Mouse (Mus musculus) ovary, postnatal 10 days (tissue): ENCODE measurements around the gene Gja10.

Experiments used
- DNase-seq: peaks from one replicate; pipeline ENCODE4 v3.0.0; 2022; ENCODE audit warnings: low spot score

Gene Gja10

DNA sequence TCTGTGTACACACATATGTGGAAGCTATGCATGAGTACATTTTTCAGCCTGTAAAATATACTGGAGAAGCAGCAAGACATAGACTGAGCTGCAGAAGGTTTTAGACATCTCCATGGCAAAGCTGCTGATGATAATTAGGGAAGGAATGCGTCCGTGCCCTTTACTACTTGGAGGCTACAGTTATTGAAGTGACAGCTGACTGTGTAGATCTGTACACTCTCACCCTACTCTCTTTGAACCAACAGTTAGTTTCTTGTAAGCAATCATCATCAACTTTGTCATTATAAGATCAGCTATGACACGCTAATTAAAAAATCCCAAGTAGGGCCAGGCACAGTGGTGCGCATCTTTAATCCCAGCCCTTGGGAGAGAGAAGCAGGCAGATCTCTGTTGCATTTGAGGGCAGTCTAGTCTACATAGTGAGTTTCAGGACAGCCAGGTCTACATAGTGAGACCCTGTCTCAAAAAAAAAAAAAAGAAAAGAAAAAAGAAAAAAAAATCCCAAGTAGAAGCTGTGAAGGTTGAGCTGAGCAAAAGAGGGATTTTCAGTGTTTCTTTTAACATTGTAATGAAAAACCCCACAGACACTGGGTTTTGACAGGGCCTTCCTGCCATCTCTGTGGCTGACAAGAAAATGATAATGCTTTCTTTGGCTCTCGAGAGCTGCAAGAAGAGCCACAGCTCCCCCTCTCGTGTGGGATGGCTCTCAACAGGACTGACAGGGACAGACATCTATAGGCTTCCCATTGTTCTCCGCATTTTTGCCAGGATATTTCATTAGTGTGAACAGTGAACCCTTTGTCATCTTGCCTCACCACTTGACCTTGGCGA is 41.6 kb downstream of the Gja10 start:
- no peak for DNase-seq

DNA sequence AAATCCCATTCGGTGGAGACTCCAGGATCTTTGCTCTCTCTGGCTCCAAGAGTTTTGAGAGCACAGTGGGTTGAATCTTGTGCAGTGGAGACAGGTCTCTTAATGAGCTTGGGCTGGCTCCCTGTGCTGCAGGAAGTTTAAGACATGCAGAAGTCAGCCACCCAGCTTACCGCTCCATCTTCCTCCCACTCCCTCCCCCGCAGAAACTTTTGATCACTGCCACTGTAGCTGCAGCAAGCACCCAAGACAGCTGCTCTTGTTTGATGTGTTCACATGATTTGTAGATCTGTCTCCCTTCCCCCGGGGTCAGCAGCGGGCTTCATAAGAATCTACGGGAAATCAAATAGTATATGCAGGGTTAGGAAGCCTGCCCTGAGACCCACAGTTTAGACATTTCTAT is 42.3 kb downstream of the Gja10 start:
- no peak for DNase-seq

DNA sequence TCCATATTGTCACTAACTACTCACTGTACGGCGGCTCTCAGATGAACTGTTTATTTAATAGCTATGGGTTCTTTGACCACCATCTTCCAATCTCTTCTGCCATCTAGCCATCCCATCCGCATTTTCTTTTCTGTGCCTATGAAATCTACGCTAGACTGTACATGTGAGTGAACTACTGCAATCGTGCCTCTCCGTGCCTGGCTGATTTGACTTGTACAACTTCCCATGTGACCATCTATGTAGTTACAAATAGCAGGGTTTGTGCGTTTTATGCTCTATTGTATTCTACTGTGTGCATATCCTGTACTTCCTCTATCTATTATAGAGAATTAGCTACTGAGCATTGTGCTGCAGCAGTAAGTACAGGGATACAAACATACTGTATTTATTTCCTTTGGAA is 47.1 kb downstream of the Gja10 start:
- no peak for DNase-seq

DNA sequence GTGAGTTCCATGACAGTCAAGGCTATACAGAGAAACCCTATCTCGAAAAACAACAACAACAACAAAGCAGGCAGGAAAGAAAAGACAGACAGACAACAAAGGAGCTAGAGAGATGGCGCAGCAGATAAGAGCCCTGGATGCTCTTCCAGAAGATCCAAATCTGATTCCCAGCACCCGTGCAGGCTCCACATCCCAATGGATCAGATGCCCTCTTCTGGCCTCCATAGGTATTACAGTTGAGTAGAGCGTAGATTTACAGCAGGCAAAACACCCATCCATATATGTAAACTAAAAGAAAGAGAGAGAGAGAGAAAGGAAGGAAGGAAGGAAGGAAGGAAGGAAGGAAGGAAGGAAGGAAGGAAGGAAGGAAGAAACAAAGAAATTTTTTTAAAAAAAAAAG is 51.2 kb downstream of the Gja10 start:
- DNase-seq: no peak

DNA sequence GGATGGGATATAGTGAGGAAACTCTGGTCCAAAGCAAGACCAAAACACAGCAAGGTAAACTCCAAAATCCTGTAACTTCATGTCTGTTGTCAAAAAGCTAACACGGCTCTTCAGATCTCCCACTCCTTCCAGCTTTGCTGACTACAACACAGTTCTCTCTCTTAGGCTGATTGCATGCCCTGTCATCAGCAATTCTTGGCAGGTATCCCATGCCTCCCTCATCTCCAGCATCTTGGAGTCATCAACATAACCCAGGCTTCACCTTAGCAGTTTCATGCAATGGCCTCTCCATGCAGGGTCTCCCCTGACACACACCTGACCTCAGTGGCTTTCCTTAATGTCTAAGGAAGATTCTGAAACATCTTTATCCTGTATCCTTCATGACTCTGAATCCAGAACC is 53.4 kb downstream of the Gja10 start:
- DNase-seq: no peak
